Mouse (Mus musculus) layer of hippocampus, adult 18-20 months (tissue): Measurements from ENCODE around the gene P2ry13. TPM values are rescaled to one million over a fixed set of nuclear protein-coding genes. Genes with fewer than 3 reads are reported as not detected.

ENCODE experiments used
- DNase-seq, 2 experiments: peaks; one replicate each; pipeline ENCODE4 v3.0.0; 2022; ENCODE audit warnings: low spot score in 2 of 2
- long read RNA-seq: library from polyadenylated mRNA; stranded (forward); transcript quantifications from one replicate; pipeline ENCODE4 v2.0.0, GENCODE M21; 2021
- total RNA-seq, 2 experiments: library from RNA; stranded (reverse); gene quantifications; 2 replicates each; pipeline ENCODE4 v1.2.3; 2021

The P2ry13 gene
- total RNA-seq = 1 to 10 TPM; 7.9 to 9.8 TPM
- long read RNA-seq, transcript P2ry13-201 (2 exons, 2,528 nt) = major isoform, 5 of 5 reads
- long read RNA-seq, partial matches to known transcripts = 0 of 5 reads
- long read RNA-seq, other reads (novel, unspliced or antisense) = 0 of 5 reads

- DNase-seq = no peak
Observed at GRCm38 (mm10) chr3:59210727-59211126, at the start of gene P2ry13. Gene P2ry13 (minus strand): TSS chr3:59210882.

GRCm38 (mm10) chr3:59257740-59258664, 47.3 kb upstream of the P2ry13 start:
- no peak for DNase-seq

- no peak for DNase-seq
Observed at GRCm38 (mm10) chr3:59250454-59250853, 39.8 kb upstream of the P2ry13 start.

- no peak for DNase-seq
Observed at GRCm38 (mm10) chr3:59248031-59248430, 37.3 kb upstream of the P2ry13 start.

GRCm38 (mm10) chr3:59243384-59243783, 32.7 kb upstream of the P2ry13 start:
- DNase-seq = peak; percentile 77 to 86

GRCm38 (mm10) chr3:59234878-59235277, 24.2 kb upstream of the P2ry13 start:
- no peak for DNase-seq

GRCm38 (mm10) chr3:59230912-59231311, 20.2 kb upstream of the P2ry13 start:
- DNase-seq = peak; percentile 50 to 82

- no peak for DNase-seq
Observed at GRCm38 (mm10) chr3:59228730-59229551, 18.3 kb upstream of the P2ry13 start.

GRCm38 (mm10) chr3:59227696-59228095, 17.0 kb upstream of the P2ry13 start:
- no peak for DNase-seq

GRCm38 (mm10) chr3:59225411-59225810, 14.7 kb upstream of the P2ry13 start:
- no peak for DNase-seq

- no peak for DNase-seq
Observed at GRCm38 (mm10) chr3:59222303-59222702, 11.6 kb upstream of the P2ry13 start.

GRCm38 (mm10) chr3:59219326-59219725, 8.6 kb upstream of the P2ry13 start:
- no peak for DNase-seq

- no peak for DNase-seq
Observed at GRCm38 (mm10) chr3:59217211-59217610, 6.5 kb upstream of the P2ry13 start.

GRCm38 (mm10) chr3:59212404-59212803, 1.7 kb upstream of the P2ry13 start:
- DNase-seq = no peak

- DNase-seq = no peak
Observed at GRCm38 (mm10) chr3:59211784-59212183, 1.1 kb upstream of the P2ry13 start.

- no peak for DNase-seq
Observed at GRCm38 (mm10) chr3:59210089-59210488, 593 bp downstream of the P2ry13 start.

GRCm38 (mm10) chr3:59208650-59209548, 1.8 kb downstream of the P2ry13 start:
- DNase-seq = peak in 1 of 2 experiments; percentile 83

- DNase-seq = no peak
Observed at GRCm38 (mm10) chr3:59205941-59206340, 4.7 kb downstream of the P2ry13 start.

GRCm38 (mm10) chr3:59204719-59205503, 5.8 kb downstream of the P2ry13 start:
- no peak for DNase-seq
